Mouse (Mus musculus): Measurements from ENCODE around the gene Rab5b.
"Not testable (repeated sequence)": the region's sequence is repeated elsewhere in the genome, so short reads cannot be mapped to it uniquely, and the experiment has no call there.

The Rab5b gene

GRCm38 (mm10) chr10:128642749-128643148 lies 53.3 kb downstream of the Rab5b start:
- DNase-seq (ENCODE audit: low spot score): no peak

GRCm38 (mm10) chr10:128641871-128642270 lies 54.2 kb downstream of the Rab5b start:
- no peak for DNase-seq (ENCODE audit: low spot score)

GRCm38 (mm10) chr10:128640891-128641290 lies 55.2 kb downstream of the Rab5b start:
- no peak for DNase-seq (ENCODE audit: low spot score)

- no peak for DNase-seq (ENCODE audit: low spot score)
Observed at GRCm38 (mm10) chr10:128639999-128640398, 56.1 kb downstream of the Rab5b start.

GRCm38 (mm10) chr10:128637011-128637410 lies 59.1 kb downstream of the Rab5b start:
- DNase-seq (ENCODE audit: low spot score): peak; percentile 49

- no peak for DNase-seq (ENCODE audit: low spot score)
Observed at GRCm38 (mm10) chr10:128636561-128636960, 59.5 kb downstream of the Rab5b start.

- no peak for DNase-seq (ENCODE audit: low spot score)
Observed at GRCm38 (mm10) chr10:128635697-128636096, 60.4 kb downstream of the Rab5b start.

- DNase-seq (ENCODE audit: low spot score): no peak
Observed at GRCm38 (mm10) chr10:128631571-128631970, 64.5 kb downstream of the Rab5b start.

- DNase-seq (ENCODE audit: low spot score): not testable (repeated sequence)
Observed at GRCm38 (mm10) chr10:128630306-128630705, 65.8 kb downstream of the Rab5b start.

- DNase-seq (ENCODE audit: low spot score): no peak
Observed at GRCm38 (mm10) chr10:128629746-128630145, 66.3 kb downstream of the Rab5b start.

GRCm38 (mm10) chr10:128627398-128628317 lies 68.4 kb downstream of the Rab5b start:
- no peak for DNase-seq (ENCODE audit: low spot score)

Measured in embryo, embryonic 10 days (tissue).